Comparison of ENCODE assay signal across 34 mouse cellular contexts in genomic region chr6:100896883-100897282, GRCm38 (mm10).
"Had no signal": no experiment of that assay in that cellular context is flagged by ENCODE, and none has a peak within 500 bp of the region (broad histone marks: within the 10 kb centered on the region; RNA-seq: fewer than 3 reads in every experiment).

No protein-coding gene starts in this region.

- ATAC-seq: hindbrain, embryonic 16.5 days; hindbrain, postnatal 0 days; inflammation-experienced regulatory T-cells, adult 6 months; intestine, embryonic 15.5 days; intestine, embryonic 16.5 days; intestine, postnatal 0 days had no signal

- DNase-seq: heart, adult 2 months; heart, postnatal 10 days; heart, postnatal 14 days; heart, postnatal 36 days; heart, postnatal 4 days; kidney, adult 11 months; kidney, adult 18-20 months; kidney, adult 2 months; kidney, adult 8-10 months; kidney, adult 9 months; kidney, postnatal 10 days; kidney, postnatal 14 days; kidney, postnatal 25 days; kidney, postnatal 36 days; kidney, postnatal 4 days; layer of hippocampus, adult 9-11 months had no signal

- H3K4me1 ChIP-seq: hindbrain, embryonic 12.5 days; hindbrain, embryonic 15.5 days; intestine, embryonic 15.5 days had no signal

- H3K4me3 ChIP-seq: heart, adult 2 months; heart, embryonic 10.5 days; heart, embryonic 12.5 days; heart, embryonic 13.5 days; heart, embryonic 15.5 days; hindbrain, embryonic 10.5 days; hindbrain, embryonic 12.5 days; hindbrain, embryonic 13.5 days; hindbrain, embryonic 15.5 days; intestine, embryonic 15.5 days; layer of hippocampus, adult 2 months had no signal

- H3K27ac ChIP-seq: heart, adult 2 months; heart, embryonic 10.5 days; heart, embryonic 13.5 days; heart, embryonic 15.5 days; hindbrain, embryonic 10.5 days; hindbrain, embryonic 12.5 days; hindbrain, embryonic 13.5 days; hindbrain, embryonic 14.5 days; hindbrain, embryonic 15.5 days; hindbrain, postnatal 0 days; intestine, embryonic 15.5 days; kidney, postnatal 0 days; layer of hippocampus, adult 2 months had no signal

- H3K27me3 ChIP-seq: heart, embryonic 15.5 days; hindbrain, embryonic 12.5 days; hindbrain, embryonic 13.5 days; hindbrain, embryonic 15.5 days; intestine, embryonic 15.5 days had no signal

- H3K9ac ChIP-seq: heart, embryonic 12.5 days; heart, embryonic 13.5 days; heart, embryonic 15.5 days; hindbrain, embryonic 12.5 days; hindbrain, embryonic 13.5 days; hindbrain, embryonic 14.5 days; hindbrain, embryonic 15.5 days; intestine, embryonic 15.5 days had no signal

- H3K9me3 ChIP-seq: heart, embryonic 10.5 days; heart, embryonic 12.5 days; heart, embryonic 13.5 days; heart, embryonic 15.5 days; hindbrain, embryonic 10.5 days; hindbrain, embryonic 12.5 days; hindbrain, embryonic 13.5 days; hindbrain, embryonic 15.5 days; intestine, embryonic 15.5 days had no signal

- H3K36me3 ChIP-seq: heart, embryonic 10.5 days; heart, embryonic 12.5 days; heart, embryonic 13.5 days; heart, embryonic 15.5 days; hindbrain, embryonic 10.5 days; hindbrain, embryonic 12.5 days; hindbrain, embryonic 13.5 days; hindbrain, embryonic 15.5 days; intestine, embryonic 15.5 days had no signal

- H3K4me2 ChIP-seq: heart, embryonic 11.5 days; heart, embryonic 12.5 days; heart, embryonic 13.5 days; heart, embryonic 15.5 days; hindbrain, embryonic 12.5 days; hindbrain, embryonic 13.5 days; hindbrain, embryonic 14.5 days; hindbrain, embryonic 15.5 days; intestine, embryonic 15.5 days had no signal
